In the genomic region with DNA sequence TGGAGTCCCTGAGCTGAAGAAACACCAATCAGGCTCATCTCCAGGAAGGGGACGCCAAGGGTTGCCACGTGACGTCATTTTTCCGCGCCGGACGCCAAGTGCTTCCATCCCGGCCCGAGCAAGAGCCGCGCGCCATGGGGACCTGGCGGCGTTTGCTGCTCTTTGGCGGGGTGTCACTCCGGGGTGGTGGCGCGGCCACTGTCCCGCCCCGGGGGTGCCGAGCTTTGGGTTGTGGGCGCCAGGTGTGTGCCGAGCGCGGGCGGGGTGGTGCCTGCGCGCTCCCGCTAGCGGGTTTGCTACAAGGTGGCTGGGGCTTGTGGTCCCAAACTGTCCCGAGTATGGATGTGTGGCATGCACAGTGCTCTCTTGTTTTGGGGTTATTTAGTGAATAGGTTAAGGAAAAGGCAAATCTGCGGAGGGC, we compare ENCODE assay signal across 8 mouse cellular contexts. TPM values are rescaled to one million over a fixed set of nuclear protein-coding genes. Genes with fewer than 3 reads are reported as not detected.
A peak's percentile ranks its signal among the peaks of the same experiment; 100 is the strongest.
DNase-seq lines count a peak whose midpoint lies in the region; ATAC-seq lines count a peak whose summit lies in the region.

A gene (plus strand): TSS at position 88 of the 421 bp plus-strand sequence.

- DNase-seq in adipocyte (ENCODE audit: low spot score) = peak; percentile 92
- peak; percentile 99 for DNase-seq in embryo, embryonic 10 days (ENCODE audit: low spot score)
- peak; percentile 97 for DNase-seq in gastrocnemius, postnatal 10 days
- DNase-seq in induced T-regulatory cell, adult 2 months (ENCODE audit: low read depth) = peak; percentile 96
- DNase-seq in left cerebral cortex, adult 9 months (ENCODE audit: low spot score in 2 of 2) = peak; percentile 82 to 95
- peak; percentile 99 for DNase-seq in right cerebral cortex, postnatal 14 days
- DNase-seq in urinary bladder, postnatal 36 days (ENCODE audit: low spot score in 2 of 2) = peak; percentile 89 to 94

- ATAC-seq in megakaryocyte progenitor cell, adult 5-6 weeks (replicated peaks; ENCODE audit: poor library complexity) = peak; percentile 100

RNA-seq across cellular contexts. Expression of the gene that starts here (rescaled TPM):
- total RNA-seq in gastrocnemius, postnatal 10 days (2021) = 1 to 10 TPM; 4.1 to 6.0 TPM
- 8.6 and 10.3 TPM in 2 replicates for total RNA-seq in megakaryocyte progenitor cell, adult 5-6 weeks (2015)
- 2.8 and 4.2 TPM in 2 replicates for total RNA-seq in megakaryocyte progenitor cell, adult 5-6 weeks (2017)

Comparison
In these comparisons a context has a peak if more than half of its experiments do, and no peak if none do; other contexts are left out.
1. Peak in every context shown above with its lines: DNase-seq and ATAC-seq.